Mouse (Mus musculus) heart, embryonic 16.5 days (tissue): ENCODE results near the gene Zp3r. TPM values are rescaled to one million over a fixed set of nuclear protein-coding genes. Genes with fewer than 3 reads are reported as not detected.

Source experiments
- ATAC-seq: fragments of 200-750 bp; cut with Nextera tagmentation; replicated peaks from 2 replicates; pipeline ENCODE4 v1.8.0; 2017; ENCODE audit warnings: moderate number of reproducible peaks; ENCODE audit not compliant: insufficient read depth, low FRiP score; ENCODE audit errors: extremely low read depth
- H3K27ac ChIP-seq: fragments of 300-500 bp; sonication (generic); 2 replicates; pipeline ENCODE4 v1.5.1; 2014; ENCODE audit warnings: mild to moderate bottlenecking, low read length, control low read depth, moderate library complexity
- H3K27me3 ChIP-seq: fragments of 300-500 bp; sonication (generic); 2 replicates; pipeline ENCODE4 v1.6.1; 2014; ENCODE audit warnings: low read length, mixed read lengths; ENCODE audit not compliant: control insufficient read depth, insufficient read depth
- H3K36me3 ChIP-seq: fragments of 300-500 bp; sonication (generic); 2 replicates; pipeline ENCODE4 v1.6.1; 2014; ENCODE audit not compliant: control insufficient read depth, insufficient read depth
- H3K4me1 ChIP-seq: fragments of 300-500 bp; sonication (generic); 2 replicates; pipeline ENCODE4 v1.6.1; 2014; ENCODE audit warnings: low read length, mixed read lengths; ENCODE audit not compliant: control insufficient read depth, insufficient read depth
- H3K4me2 ChIP-seq: fragments of 300-500 bp; sonication (generic); 2 replicates; pipeline ENCODE4 v1.6.1; 2014; ENCODE audit warnings: low read depth, mild to moderate bottlenecking, control low read depth, low read length
- H3K4me3 ChIP-seq: fragments of 300-500 bp; sonication (generic); 2 replicates; pipeline ENCODE4 v1.5.1; 2014; ENCODE audit warnings: mild to moderate bottlenecking, control low read depth, low read length
- H3K9ac ChIP-seq: fragments of 300-500 bp; sonication (generic); 2 replicates; pipeline ENCODE4 v1.6.1; 2014; ENCODE audit warnings: low read length, control low read depth
- H3K9me3 ChIP-seq: fragments of 300-500 bp; sonication (generic); replicated peaks from 2 replicates; pipeline ENCODE4 v1.6.1; 2016; ENCODE audit warnings: low read length; ENCODE audit not compliant: control insufficient read depth
- WGBS: fragments of 180-500 bp; shearing (Covaris S2); extraction: QIAGEN DNeasy Blood & Tissue Kit; methylation state at CpG from one replicate; pipeline ENCODE4 v1.1.7; 2014; 5-methylcytosine and 5-hydroxymethylcytosine counted together
- polyA plus RNA-seq: library from polyadenylated mRNA; unstranded; fragments of >200 nt; fragmentation: Nextera tagmentation; extraction: Ambion mirVana; gene quantifications from 2 replicates; pipeline ENCODE4 v1.2.1, GENCODE M21; 2015

Zp3r gene
- polyA plus RNA-seq, 1 experiment from 2014 or later = 0.08 TPM

- Histone ChIP-seq H3K9me3 (no peaks in the 10 kb centered on the region), H3K27ac (no peak overlapping the region), H3K27me3 (no peaks in the 10 kb centered on the region), H3K36me3 (no peaks in the 10 kb centered on the region), H3K4me1 (peaks cover 4% of the 10 kb centered on the region; the same call in 1 of the 2 replicates), H3K4me2 (peak overlapping the region; percentile 77), H3K9ac (peak overlapping the region; percentile 68), H3K4me3 (peak overlapping the region; percentile 54)
- WGBS = 22% methylated on average over 25 of the region's 25 CpGs
- no peak for ATAC-seq
Measured at GRCm38 (mm10) chr1:130547674-130548429, 81.6 kb downstream of the Zp3r start.

Other genes with a start within 250 kb of the Zp3r start
- 0.13 TPM in 1 of 2 replicates, not detected in the other for gene Cd55b, start 206.6 kb downstream of the Zp3r start, polyA plus RNA-seq
- 11.7 and 12.5 TPM in 2 replicates for gene Cd55, start 166.9 kb downstream of the Zp3r start, polyA plus RNA-seq
- not detected in 2 replicates for gene C4bp, start 32.0 kb upstream of the Zp3r start, polyA plus RNA-seq
- not detected in 2 replicates for gene Gm29427, start 86.2 kb upstream of the Zp3r start, polyA plus RNA-seq
- gene Yod1, start 87.7 kb upstream of the Zp3r start, polyA plus RNA-seq = 8.7 and 9.1 TPM in 2 replicates
- gene Pfkfb2, start 99.6 kb upstream of the Zp3r start, polyA plus RNA-seq = 7.4 and 7.8 TPM in 2 replicates
- gene AA986860, start 102.4 kb upstream of the Zp3r start, polyA plus RNA-seq = 0.91 and 2.2 TPM in 2 replicates
- 0.21 TPM in 1 of 2 replicates, not detected in the other for gene Fcamr, start 171.3 kb upstream of the Zp3r start, polyA plus RNA-seq
- gene Pigr, start 197.1 kb upstream of the Zp3r start, polyA plus RNA-seq = 0.46 TPM in 1 of 2 replicates, not detected in the other
- gene Fcmr, start 236.0 kb upstream of the Zp3r start, polyA plus RNA-seq = 0.71 and 1.3 TPM in 2 replicates